Comparison of ENCODE assay signal across 16 mouse cellular contexts in genomic region chr16:29954700-29955099, GRCm38 (mm10).
DNase-seq lines count a peak whose midpoint lies in the region; ATAC-seq lines count a peak whose summit lies in the region.
"Had no signal": no experiment of that assay in that cellular context is flagged by ENCODE, and none has a peak within 500 bp of the region (broad histone marks: within the 10 kb centered on the region; RNA-seq: fewer than 3 reads in every experiment).

No protein-coding gene starts in this region.

- ATAC-seq in frontal cortex, adult (ENCODE audit: low TSS enrichment) = peak; percentile 94
- ATAC-seq: forebrain, embryonic 13.5 days had no signal

- DNase-seq in frontal cortex, postnatal 14 days (ENCODE audit: low spot score in 2 of 2) = no peak
- peak; percentile 29 for DNase-seq in lung, postnatal 36 days
- DNase-seq in lung, postnatal 4 days = no peak
- DNase-seq in left cerebral cortex, adult 8-10 months (ENCODE audit: low spot score in 2 of 2) = peak; percentile 21 to 45
- peak; percentile 30 to 60 for DNase-seq in right cerebral cortex, postnatal 36 days (ENCODE audit: low spot score in 2 of 2)
- DNase-seq in ovary, postnatal 14 days (ENCODE audit: low spot score) = no peak
- no peak for DNase-seq in cerebellum, adult 9-11 months
- DNase-seq: adrenal gland, postnatal 14 days; cerebellum, postnatal 14 days; gastrocnemius, postnatal 25 days; kidney, adult 11 months; kidney, postnatal 25 days; midbrain, embryonic 14.5 days; thymus, postnatal 36 days had no signal

Comparison
In these comparisons a context has a peak if more than half of its experiments do, and no peak if none do; other contexts are left out.
1. DNase-seq: peak in lung, postnatal 36 days (single experiment), left cerebral cortex, adult 8-10 months (2 of 2) and right cerebral cortex, postnatal 36 days (2 of 2); none in frontal cortex, postnatal 14 days (0 of 2), lung, postnatal 4 days (0 of 2), ovary, postnatal 14 days (single experiment) and cerebellum, adult 9-11 months (single experiment).